Mouse (Mus musculus) midbrain, embryonic 16.5 days (tissue): ENCODE measurements around the gene Wbp4. TPM values are rescaled to one million over a fixed set of nuclear protein-coding genes. Genes with fewer than 3 reads are reported as not detected.
"Not testable (repeated sequence)": the region's sequence is repeated elsewhere in the genome, so short reads cannot be mapped to it uniquely, and the experiment has no call there.

Source experiments
- ATAC-seq: fragments of 200-750 bp; cut with Nextera tagmentation; 2 replicates; pipeline ENCODE4 v1.8.0; 2017; ENCODE audit warnings: moderate TSS enrichment
- H3K27ac ChIP-seq: fragments of 300-500 bp; sonication (generic); 2 replicates; pipeline ENCODE4 v1.5.1; 2014; ENCODE audit warnings: mild to moderate bottlenecking, low read length, mixed read lengths
- H3K27me3 ChIP-seq: fragments of 300-500 bp; sonication (generic); 2 replicates; pipeline ENCODE4 v1.6.1; 2014; ENCODE audit warnings: low read depth, low read length, mixed read lengths; ENCODE audit not compliant: control insufficient read depth, insufficient read depth
- H3K36me3 ChIP-seq: fragments of 300-500 bp; sonication (generic); 2 replicates; pipeline ENCODE4 v1.6.1; 2014; ENCODE audit warnings: mild to moderate bottlenecking, low read length, moderate library complexity, mixed read lengths; ENCODE audit not compliant: control insufficient read depth, insufficient read depth
- H3K4me1 ChIP-seq: fragments of 300-500 bp; sonication (generic); 2 replicates; pipeline ENCODE4 v1.6.1; 2014; ENCODE audit warnings: mild to moderate bottlenecking, low read length, mixed read lengths; ENCODE audit not compliant: control insufficient read depth, insufficient read depth
- H3K4me2 ChIP-seq: fragments of 300-500 bp; sonication (generic); 2 replicates; pipeline ENCODE4 v1.6.1; 2014; ENCODE audit warnings: mild to moderate bottlenecking, low read length, mixed read lengths
- H3K4me3 ChIP-seq: fragments of 300-500 bp; sonication (generic); 2 replicates; pipeline ENCODE4 v1.5.1; 2014; ENCODE audit warnings: low read depth, mild to moderate bottlenecking, low read length, moderate library complexity, mixed read lengths
- H3K9ac ChIP-seq: fragments of 300-500 bp; sonication (generic); 2 replicates; pipeline ENCODE4 v1.6.1; 2014; ENCODE audit warnings: low read depth, low read length, mixed read lengths
- H3K9me3 ChIP-seq: fragments of 300-500 bp; sonication (generic); replicated peaks from 2 replicates; pipeline ENCODE4 v1.6.1; 2014; ENCODE audit warnings: mild to moderate bottlenecking, low read length, mixed read lengths; ENCODE audit not compliant: control insufficient read depth, poor library complexity, severe bottlenecking
- WGBS: fragments of 180-500 bp; shearing (Covaris S2); extraction: QIAGEN DNeasy Blood & Tissue Kit; methylation state at CpG from one replicate; pipeline ENCODE4 v1.1.7; 2014; 5-methylcytosine and 5-hydroxymethylcytosine counted together
- polyA plus RNA-seq: library from polyadenylated mRNA; unstranded; fragments of >200 nt; fragmentation: Nextera tagmentation; extraction: Ambion mirVana; gene quantifications from 2 replicates; pipeline ENCODE4 v1.2.1, GENCODE M21; 2015

Wbp4 gene
- polyA plus RNA-seq, 1 experiment from 2014 or later = 46.2 TPM

DNA sequence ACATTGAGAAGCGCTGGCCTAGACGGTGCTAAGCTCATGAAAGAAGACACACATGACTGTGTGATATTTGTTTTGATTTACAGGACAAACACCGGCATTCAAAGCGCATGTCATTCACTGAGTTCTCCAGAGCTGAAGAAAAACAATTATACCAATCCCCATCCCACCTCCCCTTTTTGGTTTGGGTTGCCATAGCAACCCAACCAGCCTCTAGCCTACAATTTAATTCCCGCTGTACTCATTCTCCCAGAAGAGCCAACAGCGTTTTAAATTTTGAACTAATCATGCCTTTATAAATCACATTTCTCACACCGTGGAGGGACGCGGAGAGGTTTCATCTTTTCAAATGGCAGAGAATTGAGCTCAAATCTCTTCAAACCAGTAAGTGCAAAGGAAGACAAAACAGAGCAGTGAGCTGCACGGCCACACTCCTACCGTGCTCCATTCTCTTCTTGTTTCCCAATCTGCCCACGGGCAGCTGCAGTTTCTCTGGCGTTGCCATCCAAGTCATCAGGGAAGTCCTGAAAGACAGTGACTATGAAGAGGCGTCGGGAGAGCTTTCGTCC lies 36.2 kb downstream of the Wbp4 start:
- ATAC-seq = peak; percentile 88
- 7% methylated on average over 16 of the region's 16 CpGs for WGBS
- H3K9ac ChIP-seq = no peak overlapping the region

DNA sequence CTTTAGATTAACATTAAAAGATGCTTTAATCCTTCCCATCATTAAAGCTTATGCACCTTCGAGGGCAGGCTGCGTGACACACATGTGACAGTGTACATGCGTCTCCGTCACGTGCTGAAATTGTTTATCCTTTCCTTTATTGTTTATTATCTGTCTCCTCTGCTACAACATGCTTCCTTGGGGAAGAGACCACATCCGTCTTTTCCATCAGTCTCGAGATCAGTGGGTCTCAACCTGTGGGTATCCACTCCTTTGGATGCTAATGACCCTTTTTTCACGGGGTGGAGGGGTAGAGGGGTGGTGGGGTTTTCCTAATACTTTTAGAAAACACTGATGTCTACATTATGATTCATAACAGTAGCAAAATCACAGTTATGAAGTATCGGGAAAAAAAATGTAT lies 36.7 kb downstream of the Wbp4 start:
- Histone ChIP-seq H3K9me3 (no peaks in the 10 kb centered on the region; the same call in 1 of the 2 replicates), H3K9ac (no peak overlapping the region), H3K4me2 (peak overlapping the region; percentile 58), H3K36me3 (no peaks in the 10 kb centered on the region), H3K27ac (peak overlapping the region; percentile 88), H3K4me3 (peak overlapping the region; percentile 28; the same call in 1 of the 2 replicates), H3K4me1 (peaks cover 17% of the 10 kb centered on the region), H3K27me3 (no peaks in the 10 kb centered on the region)
- peak; percentile 44 for ATAC-seq
- 57% methylated on average over 9 of the region's 9 CpGs for WGBS

More for the DNA sequence above, 36.2 kb downstream of the Wbp4 start:
- Histone ChIP-seq H3K9me3 (no peaks in the 10 kb centered on the region), H3K36me3 (no peaks in the 10 kb centered on the region), H3K4me3 (peak overlapping the region; percentile 28; the same call in 1 of the 2 replicates), H3K27ac (peak overlapping the region; percentile 88), H3K4me1 (peaks cover 17% of the 10 kb centered on the region), H3K27me3 (no peaks in the 10 kb centered on the region), H3K4me2 (peak overlapping the region; percentile 58)

DNA sequence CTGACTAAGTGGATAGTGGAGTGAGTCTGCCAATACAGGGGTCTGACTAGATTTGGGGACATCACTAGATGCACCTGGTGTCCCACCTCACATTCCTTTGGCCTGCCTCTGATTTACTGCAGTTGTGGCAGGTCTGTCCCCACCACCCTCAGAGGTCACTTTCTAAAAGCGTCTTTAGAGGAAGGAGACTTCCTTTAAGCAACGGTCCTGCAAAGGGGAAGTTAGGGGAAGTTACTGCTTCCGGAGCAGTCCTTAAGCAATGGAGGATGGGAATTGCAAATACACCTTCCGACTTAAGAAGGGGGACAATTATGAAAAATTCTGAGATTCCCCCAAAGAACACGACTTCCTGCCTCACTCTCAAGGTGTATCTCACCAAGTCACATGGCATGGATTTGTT lies 39.9 kb downstream of the Wbp4 start:
- H3K9ac ChIP-seq = no peak overlapping the region
- H3K27me3 ChIP-seq = no peaks in the 10 kb centered on the region
- no peaks in the 10 kb centered on the region for H3K36me3 ChIP-seq
- no peak for ATAC-seq
- peaks cover 17% of the 10 kb centered on the region for H3K4me1 ChIP-seq
- H3K4me3 ChIP-seq = no peak overlapping the region
- H3K9me3 ChIP-seq = no peaks in the 10 kb centered on the region; the same call in 1 of the 2 replicates
- no peak overlapping the region for H3K27ac ChIP-seq
- 84% methylated on average over 5 of the region's 5 CpGs for WGBS
- no peak overlapping the region for H3K4me2 ChIP-seq

DNA sequence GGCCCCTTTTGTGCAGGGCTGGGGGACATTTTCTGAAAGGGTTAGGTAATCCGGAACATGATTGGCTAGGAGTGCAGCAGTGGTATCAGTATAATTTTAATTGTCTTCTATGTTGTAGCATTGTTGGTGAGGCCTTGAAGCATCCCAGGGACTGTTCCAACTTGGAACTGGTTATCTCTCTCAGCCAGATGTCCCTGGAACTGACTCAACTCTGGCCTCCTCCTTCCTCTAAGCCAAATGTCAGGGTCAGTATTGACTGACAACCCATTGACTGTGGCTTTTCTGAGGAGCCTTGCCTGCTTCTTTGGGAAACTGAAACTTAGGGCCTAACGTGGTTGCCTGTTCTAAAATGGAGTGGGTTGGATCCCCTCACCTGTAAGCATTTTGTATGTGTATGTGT lies 40.7 kb downstream of the Wbp4 start:
- WGBS = 85% methylated on average over 2 of the region's 2 CpGs

DNA sequence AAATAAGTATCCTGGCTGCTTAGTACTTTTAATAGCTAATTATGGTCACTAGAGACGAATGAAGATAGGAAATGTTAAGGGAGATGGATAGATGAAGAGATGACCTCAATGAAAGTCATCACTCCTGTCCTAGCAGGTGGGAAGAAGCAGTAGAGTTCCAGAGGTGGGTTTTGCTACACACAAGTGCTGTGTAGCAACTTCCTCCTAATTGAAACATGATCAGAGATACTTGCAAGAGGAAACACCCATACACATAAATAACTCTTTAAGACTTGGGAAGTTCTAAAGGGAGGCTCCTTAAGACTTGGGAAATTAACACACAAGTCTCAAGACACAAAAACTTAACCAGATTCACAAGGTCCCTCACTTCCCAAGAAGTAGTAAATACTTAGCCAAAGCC lies 47.3 kb downstream of the Wbp4 start:
- H3K4me2 ChIP-seq = no peak overlapping the region
- no peaks in the 10 kb centered on the region for H3K9me3 ChIP-seq
- no peaks in the 10 kb centered on the region for H3K4me1 ChIP-seq
- H3K36me3 ChIP-seq = no peaks in the 10 kb centered on the region; the same call in none of the 2 replicates
- H3K4me3 ChIP-seq = no peak overlapping the region
- no peaks in the 10 kb centered on the region for H3K27me3 ChIP-seq
- no peak overlapping the region for H3K27ac ChIP-seq
- no peak for ATAC-seq
- H3K9ac ChIP-seq = no peak overlapping the region
- 85% methylated on average over 1 of the region's 1 CpGs for WGBS

More for the DNA sequence above, 40.7 kb downstream of the Wbp4 start:
- Histone ChIP-seq H3K4me2 (no peak overlapping the region), H3K36me3 (no peaks in the 10 kb centered on the region), H3K9ac (no peak overlapping the region), H3K9me3 (no peaks in the 10 kb centered on the region; the same call in 1 of the 2 replicates), H3K27me3 (no peaks in the 10 kb centered on the region), H3K4me1 (peaks cover 14% of the 10 kb centered on the region), H3K4me3 (no peak overlapping the region), H3K27ac (no peak overlapping the region)
- no peak for ATAC-seq

DNA sequence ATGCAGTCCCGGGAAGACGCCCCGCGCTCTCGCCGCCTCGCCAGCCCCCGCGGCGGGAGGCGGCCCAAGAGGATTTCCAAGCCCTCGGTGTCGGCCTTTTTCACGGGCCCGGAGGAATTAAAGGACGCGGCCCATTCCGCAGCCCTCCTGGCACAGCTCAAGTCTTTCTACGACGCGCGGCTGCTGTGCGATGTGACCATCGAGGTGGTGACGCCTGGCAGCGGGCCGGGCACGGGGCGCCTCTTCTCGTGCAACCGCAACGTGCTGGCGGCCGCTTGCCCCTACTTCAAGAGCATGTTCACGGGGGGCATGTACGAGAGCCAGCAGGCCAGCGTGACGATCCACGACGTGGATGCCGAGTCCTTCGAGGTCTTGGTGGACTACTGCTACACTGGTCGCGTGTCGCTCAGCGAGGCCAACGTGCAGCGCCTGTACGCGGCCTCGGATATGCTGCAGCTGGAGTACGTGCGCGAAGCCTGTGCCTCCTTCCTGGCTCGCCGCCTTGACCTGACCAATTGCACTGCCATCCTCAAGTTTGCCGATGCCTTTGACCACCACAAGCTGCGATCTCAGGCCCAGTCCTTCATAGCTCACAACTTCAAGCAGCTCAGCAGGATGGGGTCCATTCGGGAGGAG lies 54.5 kb downstream of the Wbp4 start:
- H3K4me2 ChIP-seq = peak overlapping the region; percentile 51
- H3K4me1 ChIP-seq, H3K27me3 ChIP-seq, H3K9me3 ChIP-seq: not testable (repeated sequence)
- peaks cover 11% of the 10 kb centered on the region for H3K36me3 ChIP-seq
- WGBS = 53% methylated on average over 6 of the region's 59 CpGs
- ATAC-seq = peak; percentile 74
- H3K4me3 ChIP-seq = peak overlapping the region; percentile 62
- peak overlapping the region; percentile 76 for H3K9ac ChIP-seq
- peak overlapping the region; percentile 88 for H3K27ac ChIP-seq

DNA sequence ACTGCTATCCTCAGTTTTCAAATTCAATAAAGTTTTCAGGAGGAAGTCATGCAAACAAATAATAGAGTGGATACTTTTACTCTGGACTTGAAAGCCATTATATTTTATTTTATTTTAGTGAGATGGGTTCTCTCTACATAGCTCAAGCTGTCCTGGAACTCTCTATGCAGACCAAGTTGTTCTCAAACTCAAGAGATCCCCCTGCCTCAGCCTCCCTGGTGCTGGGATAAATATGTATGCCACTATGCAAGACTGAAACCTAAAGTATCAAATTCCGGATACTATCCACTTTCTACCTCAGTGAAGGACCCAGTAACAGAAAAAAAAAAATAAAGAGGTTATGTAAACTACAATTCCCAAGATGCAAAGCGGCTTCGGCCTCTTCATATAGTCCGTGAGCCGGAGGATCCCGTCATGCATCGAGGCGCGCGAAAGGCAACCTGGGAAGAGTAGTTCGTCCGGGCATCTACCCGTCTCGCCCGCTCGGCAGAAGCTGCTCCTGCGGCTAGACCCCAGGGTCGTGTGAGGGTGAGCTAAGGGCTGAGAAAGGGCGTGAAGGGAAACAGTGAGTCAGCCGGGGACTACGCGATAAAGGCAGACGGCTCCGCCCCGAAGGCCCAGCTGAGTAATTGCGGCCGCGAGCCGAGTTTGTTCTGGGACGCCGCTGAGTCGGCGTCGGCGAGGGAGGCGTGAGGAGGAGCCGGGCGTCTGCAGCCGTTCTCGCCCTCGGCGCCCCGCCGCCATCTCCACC lies 55.2 kb downstream of the Wbp4 start, which contains the start of gene Kbtbd7:
Gene Kbtbd7, plus strand, starts transcription at position 533 of the 751 bp plus-strand sequence.
- Histone ChIP-seq H3K9ac (peak within 1 kb of the TSS; percentile 76), H3K4me1 (peaks cover 2% of the 10 kb centered on the region; the same call in 1 of the 2 replicates), H3K4me3 (peak within 1 kb of the TSS; percentile 62), H3K27me3 (no peaks in the 10 kb centered on the region), H3K27ac (peak within 1 kb of the TSS; percentile 88), H3K36me3 (peaks cover 11% of the 10 kb centered on the region), H3K4me2 (peak within 1 kb of the TSS; percentile 51), H3K9me3 (no peaks in the 10 kb centered on the region; the same call in 1 of the 2 replicates)
- 0% methylated on average over 40 of the region's 44 CpGs for WGBS
- ATAC-seq = peak; percentile 99

DNA sequence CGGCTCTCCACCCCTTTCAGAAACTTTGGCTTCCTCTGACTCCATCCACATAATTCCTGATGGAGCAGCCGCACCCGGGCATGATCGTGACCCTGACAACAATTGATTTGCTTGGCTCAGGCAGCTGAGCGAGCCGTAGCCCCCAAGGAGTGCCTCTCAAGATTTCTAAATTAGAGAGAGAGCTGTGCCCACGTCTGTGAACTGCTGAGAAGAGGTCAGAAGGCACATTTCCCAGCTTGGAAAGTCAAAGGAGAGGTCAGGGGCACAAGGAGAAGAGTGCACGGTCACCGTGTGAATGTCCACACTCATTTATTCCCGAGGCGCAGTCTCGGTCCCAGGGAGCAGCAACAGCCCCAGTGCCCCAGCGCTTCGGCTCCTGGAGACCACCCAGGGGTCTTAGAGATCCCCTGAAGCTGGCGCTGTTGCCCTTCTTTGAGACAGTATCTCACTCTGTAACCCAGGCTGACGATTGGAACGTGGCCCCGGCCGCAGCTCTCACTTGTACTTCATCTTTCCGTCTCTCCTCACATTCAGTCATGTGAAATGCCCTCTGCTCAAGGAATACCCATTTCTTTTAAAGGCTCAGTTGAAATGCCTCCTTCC lies 61.1 kb downstream of the Wbp4 start:
- no peaks in the 10 kb centered on the region for H3K27me3 ChIP-seq
- 43% methylated on average over 20 of the region's 20 CpGs for WGBS
- no peak overlapping the region for H3K9ac ChIP-seq
- no peaks in the 10 kb centered on the region for H3K9me3 ChIP-seq
- no peaks in the 10 kb centered on the region for H3K4me1 ChIP-seq
- no peak for ATAC-seq
- H3K4me2 ChIP-seq = no peak overlapping the region
- no peak overlapping the region for H3K27ac ChIP-seq
- H3K4me3 ChIP-seq = no peak overlapping the region
- peaks cover 5% of the 10 kb centered on the region; the same call in 1 of the 2 replicates for H3K36me3 ChIP-seq
